Mouse (Mus musculus) retina, adult 2 months (tissue): ENCODE measurements around the gene Gm42372.
A peak's percentile ranks its signal among the peaks of the same experiment; 100 is the strongest.

Experiments used
- DNase-seq: peaks from one replicate; pipeline ENCODE4 v3.0.0-alpha.2; 2012; ENCODE audit warnings: low read depth, low spot score

Gene Gm42372

DNA sequence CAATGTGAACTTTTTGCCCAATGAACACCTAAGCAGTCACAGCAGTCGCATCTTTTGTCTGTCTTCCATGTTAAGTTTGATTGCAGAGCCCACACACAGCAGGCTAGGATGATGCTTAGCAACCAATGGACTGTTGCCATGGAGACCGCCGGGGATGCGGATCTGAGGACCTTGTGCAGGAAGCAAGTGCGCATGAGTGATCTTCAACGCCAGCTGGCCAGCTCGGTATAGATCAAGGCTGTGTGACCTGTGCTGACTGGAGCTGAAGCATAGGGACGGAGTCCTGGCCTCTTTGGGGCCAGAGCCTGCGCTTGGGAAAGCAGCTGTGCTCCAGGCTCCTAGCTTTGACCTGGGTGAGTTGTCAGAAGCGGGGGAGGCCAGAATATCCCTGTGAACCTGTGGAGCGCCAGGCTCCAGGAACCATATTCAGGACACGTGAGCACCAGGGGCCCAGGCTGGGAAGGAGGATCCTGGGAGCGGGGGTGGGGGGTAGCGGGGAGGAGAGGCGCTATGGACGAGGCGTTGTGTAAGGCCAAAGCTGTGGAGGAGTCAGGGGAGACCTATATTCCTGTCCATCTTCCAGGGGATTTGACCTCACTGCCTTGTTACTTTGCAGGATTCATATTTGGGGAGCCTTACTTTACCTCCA, 23.2 kb upstream of the Gm42372 start, which contains the start of gene Pnmal1:
Gene Pnmal1, plus strand, starts transcription at position 141 of the 649 bp plus-strand sequence.
- peak; percentile 60 for DNase-seq

DNA sequence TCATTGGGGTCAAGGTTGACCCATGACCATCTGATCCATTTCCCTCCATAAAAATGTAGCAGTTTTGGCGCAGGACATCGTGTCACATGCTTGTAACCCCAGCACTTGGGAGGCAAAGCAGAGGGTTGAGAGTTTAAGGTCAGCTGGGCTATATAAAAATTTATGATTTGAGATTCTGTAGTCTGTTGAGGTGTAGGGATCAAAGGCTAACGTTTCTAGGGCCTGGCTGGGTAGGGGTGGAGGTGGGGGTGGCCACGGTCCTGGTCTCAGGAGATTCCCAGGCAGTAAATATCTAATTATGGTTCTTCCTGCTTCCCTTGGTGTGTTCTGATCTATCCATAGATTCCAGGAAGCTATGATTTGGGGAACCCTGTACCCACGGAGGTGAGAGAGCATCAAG, 21.2 kb upstream of the Gm42372 start:
- no peak for DNase-seq

DNA sequence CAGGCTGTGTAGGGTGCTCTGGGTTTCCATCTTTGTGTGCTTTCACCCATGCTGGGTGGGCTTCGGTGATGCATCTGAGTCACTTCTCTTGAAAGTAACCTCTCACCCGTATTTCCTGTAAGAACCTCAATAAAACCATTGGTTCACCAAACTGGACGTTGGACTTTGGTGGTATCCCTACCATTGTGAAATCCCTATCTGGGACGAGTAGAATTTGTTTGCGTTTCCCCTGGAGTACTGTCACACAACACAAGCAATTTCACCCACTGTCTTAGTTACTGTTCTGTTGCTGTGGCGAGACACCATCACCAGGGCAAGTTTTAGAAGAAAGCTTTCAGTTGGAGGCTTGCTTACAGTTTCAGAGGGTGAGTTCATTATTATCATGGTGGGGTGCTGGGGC, 14.5 kb upstream of the Gm42372 start:
- DNase-seq = no peak

DNA sequence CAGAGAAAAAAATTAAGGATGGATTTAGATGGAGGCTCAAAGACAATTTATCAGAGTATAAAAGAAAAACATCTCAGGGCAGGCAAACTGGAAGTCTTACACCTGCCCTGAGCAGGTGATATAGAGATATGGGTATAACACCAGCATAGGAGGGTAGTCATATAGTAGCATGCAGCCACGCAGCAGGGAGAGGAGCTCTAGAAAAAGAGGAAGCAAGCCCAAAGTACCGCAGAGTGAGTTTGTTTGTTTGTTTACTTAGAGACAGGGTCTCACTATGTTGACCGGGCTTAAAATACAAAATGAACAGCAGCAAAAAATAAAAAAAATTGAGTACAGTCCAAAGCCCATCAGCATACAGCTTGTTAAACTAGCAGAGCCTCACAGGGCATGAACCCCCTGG, 11.7 kb upstream of the Gm42372 start:
- DNase-seq = no peak

DNA sequence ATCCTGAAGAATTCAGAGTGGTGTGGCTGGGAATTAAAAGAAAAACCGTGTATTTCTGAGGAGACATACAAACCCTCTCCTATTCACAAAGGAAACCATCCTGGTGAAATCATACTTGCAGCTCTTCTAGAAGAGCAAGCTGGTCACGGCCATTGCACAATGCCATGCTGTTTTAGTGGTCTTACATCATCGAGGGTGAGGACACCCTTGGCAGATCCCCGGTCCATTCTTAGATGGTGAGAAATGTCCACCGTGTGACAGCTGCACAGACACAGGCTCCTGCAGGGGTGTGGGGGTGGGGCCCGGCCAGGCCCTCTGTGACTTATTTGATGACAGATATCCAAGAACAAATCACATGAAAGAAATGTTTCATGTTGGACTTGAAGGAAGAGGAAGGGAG, 8.9 kb upstream of the Gm42372 start:
- DNase-seq = no peak

DNA sequence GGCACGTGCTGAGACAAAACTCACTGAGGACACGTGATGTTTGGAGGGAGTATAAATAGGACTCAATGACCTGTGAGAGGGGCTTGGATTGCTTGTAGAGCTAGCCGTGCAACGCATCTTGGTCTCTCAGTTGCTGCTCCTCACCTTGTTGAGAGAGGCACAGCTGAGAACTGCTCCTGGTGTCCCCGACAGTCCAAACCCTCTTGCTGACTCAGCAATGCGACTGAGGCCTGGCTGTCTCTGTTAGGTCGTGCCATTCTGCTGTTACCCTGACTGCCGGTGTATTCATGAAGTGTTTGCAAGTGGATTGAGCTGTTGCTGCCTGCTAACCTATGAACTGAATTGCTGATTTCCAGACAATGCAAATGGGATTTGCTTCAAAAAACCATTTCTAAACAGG, 6.6 kb upstream of the Gm42372 start:
- DNase-seq = no peak

DNA sequence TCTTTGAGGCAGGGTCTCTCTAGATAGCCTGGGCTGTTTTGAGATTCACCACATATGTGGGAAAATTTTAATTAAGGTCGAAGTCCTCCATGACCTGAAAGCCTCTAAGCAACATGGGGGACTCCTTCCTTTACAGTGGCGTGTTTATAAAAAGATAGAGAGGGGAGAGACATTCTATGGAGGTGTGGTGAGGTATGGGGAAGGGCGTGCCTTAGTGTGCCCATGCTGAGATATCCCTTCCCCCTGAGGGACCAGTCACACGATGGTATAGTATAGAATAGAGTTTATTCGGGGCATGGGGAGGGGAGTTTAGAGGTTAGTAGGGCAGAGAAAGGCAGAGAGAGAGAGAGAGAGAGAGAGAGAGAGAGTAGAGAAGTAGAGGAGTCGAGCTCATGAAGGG, 4.7 kb upstream of the Gm42372 start:
- DNase-seq = no peak

DNA sequence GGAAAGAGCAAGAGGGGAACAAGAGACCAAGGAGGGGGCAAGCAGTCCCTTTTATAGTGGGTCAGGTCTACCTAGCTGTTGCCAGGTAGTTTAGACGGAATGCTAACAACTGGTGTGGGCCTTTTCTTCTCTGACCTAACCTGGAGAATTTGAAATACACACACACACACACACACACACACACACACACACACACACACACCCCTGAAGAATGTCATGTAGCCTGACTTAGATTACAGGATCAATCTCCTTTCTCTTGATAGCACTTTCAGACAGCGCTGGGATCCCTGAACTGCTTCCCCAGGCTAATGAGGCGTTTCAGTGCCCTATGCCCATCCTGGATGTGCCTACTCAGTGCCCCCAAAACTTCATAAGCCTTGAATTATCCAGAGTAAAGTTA, 4.3 kb upstream of the Gm42372 start:
- DNase-seq = no peak

DNA sequence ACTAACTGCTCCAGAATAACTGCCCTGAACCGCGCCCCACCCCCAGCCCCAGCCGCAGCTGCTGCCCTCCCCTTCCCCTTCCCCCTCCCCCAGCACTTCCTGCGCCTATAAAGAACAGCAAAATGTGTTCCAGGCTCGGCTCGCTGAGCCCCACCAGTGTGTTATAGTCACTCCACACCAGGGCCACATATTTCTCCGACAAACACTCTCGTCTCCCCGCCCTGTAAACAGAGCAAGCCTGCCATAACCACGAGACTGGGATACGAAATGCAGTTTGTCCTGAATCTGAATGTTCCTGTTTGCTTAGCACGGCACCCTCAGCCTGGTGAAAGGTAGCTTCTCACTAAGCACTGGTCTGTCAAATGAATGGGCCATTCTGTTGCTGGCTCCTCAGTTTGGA, 2.5 kb upstream of the Gm42372 start:
- no peak for DNase-seq

DNA sequence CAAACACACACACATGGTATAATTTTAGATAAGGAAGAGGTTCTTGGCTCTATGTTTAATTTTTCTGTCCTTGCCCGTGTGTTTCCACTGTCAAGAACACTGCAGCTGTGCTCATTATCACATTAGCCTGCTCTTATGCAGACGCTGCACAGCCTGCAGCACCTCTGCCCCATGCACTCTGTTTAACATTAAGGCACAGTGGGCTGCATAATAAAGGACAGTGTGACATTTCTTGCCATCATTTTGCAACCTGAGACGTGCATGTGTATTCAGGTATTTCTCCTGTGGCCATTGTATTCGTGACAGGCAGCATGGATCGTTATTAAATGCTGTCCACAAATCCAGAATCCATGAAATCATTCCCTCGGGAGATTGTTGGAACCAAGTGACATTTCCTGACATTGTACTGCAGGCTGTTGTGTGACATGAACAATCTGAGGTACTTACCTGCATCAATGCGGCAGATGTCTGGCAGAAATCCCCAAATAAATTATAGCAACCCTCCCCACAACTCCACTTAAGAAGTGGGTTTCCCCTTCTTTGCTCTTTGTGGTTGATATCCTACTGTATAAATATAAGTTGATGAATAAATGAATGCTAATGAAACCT, 4.8 kb downstream of the Gm42372 start:
- DNase-seq = no peak

DNA sequence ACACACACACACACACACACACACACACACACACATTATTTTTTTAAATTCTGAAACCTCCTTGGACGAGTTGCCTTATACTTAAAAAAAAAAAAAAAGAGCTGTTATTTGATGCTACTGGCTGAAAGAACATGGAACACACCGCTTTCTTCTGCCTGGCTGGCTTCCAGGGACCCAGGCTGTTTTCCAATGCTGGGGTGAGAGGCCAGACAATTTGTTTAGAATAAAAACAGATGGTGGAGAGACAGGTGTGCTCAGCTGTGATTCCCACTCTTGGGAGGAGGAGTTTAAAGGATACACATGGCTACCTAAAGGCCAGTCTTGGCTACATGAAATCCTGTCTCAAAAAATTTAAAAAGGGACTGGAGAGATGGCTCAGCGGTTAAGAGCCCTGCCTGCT, 5.5 kb downstream of the Gm42372 start:
- DNase-seq = no peak

DNA sequence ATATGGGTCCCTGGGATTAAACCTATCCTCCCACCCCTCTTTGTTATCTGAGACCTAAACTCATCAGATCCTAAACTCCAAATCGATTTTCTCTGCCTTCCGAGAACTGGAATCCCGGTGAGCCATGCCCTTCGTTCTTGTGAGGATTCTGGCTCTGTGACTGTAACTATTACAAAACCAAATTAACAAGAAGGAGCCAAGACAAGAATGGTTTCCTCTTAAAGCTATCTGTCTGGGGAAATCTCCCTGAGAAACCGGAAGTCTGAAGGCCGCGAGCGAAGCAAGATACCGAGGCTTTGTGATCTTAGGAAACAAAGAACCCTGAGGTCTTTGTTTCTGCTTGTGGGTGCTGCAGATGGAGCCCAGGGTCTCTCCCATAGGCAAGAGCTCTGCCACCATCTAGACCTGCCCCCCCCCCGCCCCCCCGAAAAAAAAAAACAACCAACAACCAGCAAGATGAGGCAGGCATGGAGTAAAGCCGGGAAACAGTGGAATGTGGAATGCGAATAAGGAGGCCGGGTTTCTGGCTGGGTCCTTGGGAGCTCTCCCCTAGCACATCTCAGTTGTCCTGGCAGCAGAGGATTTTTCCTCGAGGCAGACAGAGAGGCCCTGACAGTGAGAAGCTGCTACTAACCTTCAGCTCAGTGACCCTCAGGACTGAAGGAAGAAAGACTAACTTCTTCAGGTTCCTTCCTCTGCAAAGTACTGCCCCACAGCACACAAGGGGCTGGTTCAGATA, 7.3 kb downstream of the Gm42372 start:
- no peak for DNase-seq

DNA sequence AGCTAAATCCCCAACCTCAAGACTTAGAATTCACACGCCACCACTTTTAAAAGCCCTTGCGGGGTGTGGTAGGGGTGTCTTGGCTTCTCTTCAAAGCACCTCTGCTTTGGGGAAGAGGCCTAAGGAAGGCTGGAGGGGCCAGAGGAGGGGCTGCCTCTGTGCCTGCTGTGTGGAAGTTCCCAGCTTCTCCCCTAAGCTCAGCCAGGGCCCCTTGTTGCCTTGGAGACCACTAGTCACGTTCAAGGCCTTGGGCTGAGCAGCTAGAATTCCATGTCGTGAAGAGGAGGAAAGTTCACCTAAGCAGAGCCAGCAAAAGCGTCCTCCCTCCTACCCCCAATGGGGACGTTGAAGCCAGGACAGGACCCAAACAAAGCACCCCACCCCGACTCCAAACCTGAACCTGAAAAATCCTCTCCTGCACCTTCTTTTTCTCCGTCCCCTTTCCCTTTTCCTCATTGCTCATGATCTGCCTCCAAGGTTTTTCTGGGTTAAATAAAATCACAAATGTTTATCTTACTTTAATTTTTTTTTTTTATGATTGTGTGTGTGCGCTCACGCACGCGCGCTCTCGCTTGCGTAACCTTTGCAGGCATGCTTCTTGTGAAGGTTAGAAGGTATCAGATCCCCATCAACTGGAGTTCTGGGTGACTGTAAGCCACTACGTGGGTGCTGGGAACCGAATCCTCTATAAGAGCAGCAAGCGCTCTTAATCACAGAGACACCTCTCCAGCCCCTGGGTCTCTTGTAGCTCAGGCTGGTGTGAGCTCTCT, 9.0 kb downstream of the Gm42372 start:
- DNase-seq = no peak

DNA sequence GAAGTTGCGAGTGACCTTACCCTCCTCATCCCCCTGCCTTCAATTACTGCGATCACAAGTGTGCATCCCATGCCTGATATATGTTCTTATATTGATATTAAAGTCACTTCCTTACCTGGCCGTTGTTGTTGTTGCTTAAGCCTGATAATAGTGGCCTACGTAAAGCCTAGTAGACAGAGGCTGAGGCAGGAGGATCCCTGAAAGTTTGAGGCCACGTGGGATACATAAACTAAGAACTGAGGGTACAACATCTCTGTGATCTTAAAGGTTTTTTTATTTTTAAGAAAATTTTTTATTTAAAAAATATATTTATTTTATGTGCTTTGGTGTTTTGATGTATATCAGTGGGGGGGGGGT, 9.5 kb downstream of the Gm42372 start, which contains the start of gene Ccdc8:
Gene Ccdc8, plus strand, starts transcription at position 258 of the 357 bp plus-strand sequence.
- no peak for DNase-seq

DNA sequence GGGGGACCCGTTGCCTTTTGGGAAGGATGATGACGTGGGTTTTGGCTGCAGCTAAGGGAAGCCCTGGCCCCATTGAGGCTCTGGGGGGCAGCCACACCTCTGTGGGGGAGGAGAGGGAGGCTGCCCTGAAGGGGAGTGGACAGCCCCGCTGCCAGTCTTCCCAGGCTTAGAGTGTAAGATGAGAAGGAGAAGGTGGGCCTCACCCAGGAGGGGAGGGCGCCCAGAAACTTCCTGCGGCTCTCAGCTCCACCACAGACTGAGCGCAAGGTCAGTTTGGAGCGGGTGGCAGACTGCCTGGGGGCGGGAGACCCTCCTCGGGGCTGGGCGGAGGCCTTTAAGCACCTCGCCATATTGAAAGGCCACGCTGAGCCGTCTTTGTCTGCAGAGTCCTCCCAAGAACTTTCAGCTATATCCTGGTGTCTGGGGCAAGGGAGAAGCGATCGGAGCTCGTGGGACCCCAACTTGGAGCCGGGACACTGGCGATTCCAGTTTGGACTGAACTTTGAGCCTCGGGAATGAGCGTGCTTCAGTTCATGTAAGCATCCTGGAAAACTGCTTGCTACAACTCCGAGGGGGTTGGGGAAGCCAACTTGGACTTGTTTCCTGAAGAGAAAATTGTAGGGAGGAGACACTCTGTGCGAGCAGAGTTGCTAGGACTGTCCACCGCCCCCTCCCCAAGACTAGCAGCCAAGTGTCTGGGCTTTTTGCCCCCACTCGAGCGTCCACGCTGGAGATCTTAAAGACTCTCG, 10.9 kb downstream of the Gm42372 start:
- DNase-seq = no peak

DNA sequence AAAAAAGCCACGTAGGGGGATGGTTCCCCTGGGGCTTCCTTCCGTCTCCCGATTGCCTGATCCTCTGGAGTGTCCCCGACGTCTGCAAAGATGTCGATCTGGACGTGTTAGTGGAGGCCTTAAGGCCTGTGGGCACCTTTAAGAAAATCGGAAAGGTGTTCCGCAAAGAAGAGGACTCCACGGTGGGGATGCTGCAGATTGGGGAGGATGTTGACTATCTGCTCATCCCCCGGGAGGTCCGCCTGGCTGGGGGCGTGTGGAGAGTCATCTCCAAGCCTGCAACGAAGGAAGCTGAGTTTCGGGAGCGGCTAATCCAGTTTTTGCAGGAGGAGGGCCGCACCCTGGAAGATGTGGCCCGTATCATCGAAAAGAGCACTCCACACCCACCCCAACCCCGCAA, 11.5 kb downstream of the Gm42372 start:
- no peak for DNase-seq

DNA sequence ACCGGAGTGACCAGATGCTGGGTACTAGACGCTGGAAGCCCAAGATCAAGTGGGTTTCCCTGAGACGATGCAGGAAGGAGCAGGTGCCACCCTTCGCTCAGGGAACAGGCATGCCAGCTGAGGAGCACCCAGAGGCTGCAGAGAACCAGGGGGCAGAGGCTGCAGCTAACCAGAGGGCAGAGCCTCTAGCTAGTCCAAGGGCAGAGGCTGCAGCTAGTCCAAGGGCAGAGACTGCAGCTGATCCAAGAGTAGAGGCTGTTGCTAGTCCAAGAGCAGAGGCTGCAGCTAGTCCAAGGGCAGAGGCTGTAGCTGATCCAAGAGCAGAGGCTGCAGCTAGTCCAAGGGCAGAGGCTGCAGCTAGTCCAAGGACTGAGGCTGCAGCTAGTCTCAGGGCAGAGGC, 12.5 kb downstream of the Gm42372 start:
- DNase-seq = no peak

DNA sequence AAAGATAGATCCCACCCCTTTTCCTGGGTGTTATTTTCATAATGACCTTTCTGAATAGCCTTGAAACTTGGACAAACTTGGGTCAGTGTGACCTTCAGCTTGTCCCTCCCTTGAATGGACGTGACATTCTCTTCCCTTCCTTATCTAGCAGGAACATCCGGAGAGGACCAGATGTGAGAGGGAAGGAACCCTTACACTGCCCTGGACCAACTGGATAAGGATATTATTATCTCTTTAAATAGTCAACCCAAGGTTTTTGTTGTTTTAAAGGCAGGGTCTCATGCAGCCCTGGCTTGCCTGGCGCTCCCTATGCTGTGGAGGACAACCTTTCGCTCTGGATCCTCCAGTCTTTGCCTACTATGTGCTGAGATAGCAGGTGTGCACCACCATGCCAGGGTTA, 16.3 kb downstream of the Gm42372 start:
- no peak for DNase-seq

DNA sequence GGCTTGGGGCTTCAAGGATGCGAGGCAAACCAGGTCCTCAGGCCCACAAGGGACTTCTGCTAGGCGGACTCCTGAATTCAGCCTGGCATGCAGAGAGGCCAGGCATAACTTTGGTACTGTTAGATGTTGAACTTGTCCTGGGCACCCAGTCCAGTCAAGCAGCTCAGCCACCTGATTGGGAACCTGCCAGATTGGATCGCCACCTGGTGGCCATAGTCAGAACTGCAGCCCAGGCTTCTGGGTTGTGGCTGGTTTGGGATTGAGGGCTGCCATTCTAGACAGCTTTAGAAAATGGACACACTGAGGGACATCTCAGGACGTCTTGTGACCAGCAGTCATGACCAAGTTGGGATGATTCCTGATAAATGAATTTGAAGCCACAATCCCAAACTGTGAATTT, 16.8 kb downstream of the Gm42372 start:
- peak; percentile 58 for DNase-seq

DNA sequence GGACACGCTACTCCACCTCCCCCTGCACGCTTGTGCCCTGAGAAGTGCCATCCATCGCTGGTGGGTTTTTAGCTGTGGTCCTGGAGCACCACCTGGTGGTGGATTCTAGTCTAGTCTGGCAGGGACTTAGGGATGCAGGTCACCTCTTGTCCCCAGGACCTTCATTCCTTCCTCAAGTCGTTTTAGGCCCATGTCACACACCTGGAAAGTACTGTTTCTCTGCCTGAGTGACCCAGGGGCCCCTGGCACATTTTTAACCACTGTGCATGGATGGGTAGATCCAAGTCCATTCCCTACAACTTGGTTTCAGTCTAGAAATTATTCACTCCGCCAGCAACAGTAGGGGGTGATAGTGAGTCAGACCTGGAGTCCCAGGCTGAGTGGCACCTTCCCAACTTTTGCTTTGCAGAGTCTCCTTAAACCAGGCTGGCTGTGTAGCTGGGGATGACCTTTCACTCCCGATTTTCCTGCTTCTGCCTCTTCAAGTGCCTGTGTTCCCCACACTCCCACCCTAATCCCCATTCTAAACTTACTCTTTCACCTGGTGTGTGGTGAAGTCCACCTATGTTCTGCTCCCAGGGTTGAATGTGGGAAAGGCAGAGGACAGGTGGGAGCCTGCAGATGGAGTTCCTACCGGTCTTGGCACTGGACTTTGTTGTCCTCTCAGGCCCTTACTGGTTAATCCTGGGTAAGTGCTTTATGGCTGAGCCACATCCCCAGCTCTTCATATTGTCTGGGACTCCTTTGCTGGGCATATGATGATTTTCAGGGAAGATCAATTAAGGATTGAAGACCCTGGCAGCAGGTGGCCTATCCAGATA, 19.7 kb downstream of the Gm42372 start:
- DNase-seq = peak; percentile 57
